Mouse (Mus musculus) neural tube, embryonic 15.5 days (tissue): ENCODE results near the gene Aak1. TPM values are rescaled to one million over a fixed set of nuclear protein-coding genes. Genes with fewer than 3 reads are reported as not detected.

ENCODE experiments used
- ATAC-seq: fragments of 200-750 bp; cut with Nextera tagmentation; 2 replicates; pipeline ENCODE4 v1.8.0; 2017; ENCODE audit warnings: mild to moderate bottlenecking, moderate TSS enrichment, moderate library complexity; ENCODE audit not compliant: low FRiP score
- H3K27ac ChIP-seq: fragments of 300-500 bp; sonication (generic); replicated peaks from 2 replicates; pipeline ENCODE4 v1.5.1; 2015; ENCODE audit warnings: mild to moderate bottlenecking, inconsistent platforms
- H3K27me3 ChIP-seq: fragments of 300-500 bp; sonication (generic); replicated peaks from 2 replicates; pipeline ENCODE4 v1.6.1; 2015; ENCODE audit warnings: inconsistent platforms
- H3K36me3 ChIP-seq: fragments of 300-500 bp; sonication (generic); 2 replicates; pipeline ENCODE4 v1.6.1; 2015; ENCODE audit warnings: inconsistent platforms
- H3K4me1 ChIP-seq: fragments of 300-500 bp; sonication (generic); 2 replicates; pipeline ENCODE4 v1.6.1; 2015; ENCODE audit warnings: inconsistent platforms
- H3K4me2 ChIP-seq: fragments of 300-500 bp; sonication (generic); 2 replicates; pipeline ENCODE4 v1.6.1; 2015; ENCODE audit warnings: inconsistent platforms, mild to moderate bottlenecking, moderate library complexity
- H3K4me3 ChIP-seq: fragments of 300-500 bp; sonication (generic); replicated peaks from 2 replicates; pipeline ENCODE4 v1.5.1; 2015; ENCODE audit warnings: mild to moderate bottlenecking, inconsistent platforms
- H3K9ac ChIP-seq: fragments of 300-500 bp; sonication (generic); replicated peaks from 2 replicates; pipeline ENCODE4 v1.6.1; 2015; ENCODE audit warnings: mild to moderate bottlenecking, inconsistent platforms
- H3K9me3 ChIP-seq: fragments of 300-500 bp; sonication (generic); replicated peaks from 2 replicates; pipeline ENCODE4 v1.6.1; 2016; ENCODE audit warnings: inconsistent platforms
- WGBS: fragments of 180-500 bp; shearing (Covaris S2); methylation state at CpG from one replicate; pipeline ENCODE4 v1.1.7; 2015; ENCODE audit warnings: mixed read lengths; 5-methylcytosine and 5-hydroxymethylcytosine counted together
- polyA plus RNA-seq: library from polyadenylated mRNA; unstranded; fragments of >200 nt; fragmentation: Nextera tagmentation; extraction: Ambion mirVana; gene quantifications from 2 replicates; pipeline ENCODE4 v1.2.1, GENCODE M21; 2015

Gene Aak1
- polyA plus RNA-seq, 1 experiment from 2014 or later = 40.2 TPM

- Histone ChIP-seq H3K9me3 (no peaks in the 10 kb centered on the region), H3K4me1 (no peaks in the 10 kb centered on the region), H3K4me3 (no peak overlapping the region), H3K27me3 (no peaks in the 10 kb centered on the region), H3K27ac (no peak overlapping the region), H3K4me2 (no peak overlapping the region), H3K36me3 (peaks cover 34% of the 10 kb centered on the region), H3K9ac (no peak overlapping the region)
- ATAC-seq = no peak
- WGBS = 93% methylated on average over 8 of the region's 8 CpGs
These were observed 129.0 kb downstream of the Aak1 start for GRCm38 (mm10) chr6:86978156-86978908.

GRCm38 (mm10) chr6:86978909-86979265, 129.6 kb downstream of the Aak1 start:
- peaks cover 34% of the 10 kb centered on the region for H3K36me3 ChIP-seq
- no peaks in the 10 kb centered on the region for H3K4me1 ChIP-seq
- H3K27me3 ChIP-seq = no peaks in the 10 kb centered on the region
- no peak overlapping the region for H3K4me2 ChIP-seq
- H3K27ac ChIP-seq = no peak overlapping the region
- no peak overlapping the region for H3K9ac ChIP-seq
- no peaks in the 10 kb centered on the region for H3K9me3 ChIP-seq
- WGBS = 78% methylated on average over 6 of the region's 6 CpGs
- no peak overlapping the region for H3K4me3 ChIP-seq
- ATAC-seq = no peak

GRCm38 (mm10) chr6:86981206-86981605, 131.9 kb downstream of the Aak1 start:
- ATAC-seq = no peak
- H3K4me1 ChIP-seq = no peaks in the 10 kb centered on the region
- no peaks in the 10 kb centered on the region for H3K27me3 ChIP-seq
- no peak overlapping the region for H3K9ac ChIP-seq
- peaks cover 35% of the 10 kb centered on the region for H3K36me3 ChIP-seq
- H3K4me2 ChIP-seq = no peak overlapping the region
- no peaks in the 10 kb centered on the region for H3K9me3 ChIP-seq
- WGBS = 91% methylated on average over 2 of the region's 2 CpGs
- H3K27ac ChIP-seq = no peak overlapping the region
- no peak overlapping the region for H3K4me3 ChIP-seq

DNA sequence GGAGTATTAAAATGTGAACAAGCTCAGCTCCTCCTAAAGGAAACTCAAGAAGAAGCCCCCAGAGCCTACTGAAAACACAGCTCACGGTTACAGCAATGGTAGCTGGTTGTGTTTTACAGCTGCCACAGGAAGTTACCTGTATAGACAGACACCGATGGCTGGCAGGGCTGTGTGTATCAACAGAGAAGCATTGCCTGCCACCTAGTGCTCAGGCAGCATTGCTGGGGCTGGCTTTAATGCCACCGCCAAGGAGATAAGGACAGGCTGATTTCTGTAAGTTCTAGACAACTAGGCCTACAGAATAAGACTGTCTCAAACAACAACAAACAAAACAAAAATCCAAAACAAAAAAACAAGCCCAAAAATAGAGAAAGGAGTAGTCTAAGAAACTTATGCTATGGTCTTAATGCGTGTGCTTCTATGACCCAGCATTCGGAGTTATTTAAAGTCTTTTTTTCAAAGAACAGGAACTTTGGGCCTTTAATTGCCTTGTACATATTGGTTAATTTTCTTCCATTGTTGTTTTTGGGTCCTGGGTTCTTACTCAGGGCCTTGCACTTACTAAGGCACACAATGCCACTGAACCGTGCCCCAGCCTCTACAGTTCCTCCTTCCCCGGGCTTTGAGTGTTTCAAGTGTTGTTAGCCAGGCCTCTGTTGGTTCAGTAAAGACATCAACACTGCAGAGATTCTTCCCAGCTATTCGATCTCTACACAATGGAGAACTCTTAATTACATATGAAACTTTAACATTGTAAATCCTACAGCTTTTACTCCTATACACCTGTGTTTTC, 136.2 kb downstream of the Aak1 start:
- no peak for ATAC-seq
- 0 out of 2 replicates have a peak, but pooled peaks cover 3% of the 10 kb centered on the region for H3K4me1 ChIP-seq
- 86% methylated on average over 8 of the region's 8 CpGs for WGBS

DNA sequence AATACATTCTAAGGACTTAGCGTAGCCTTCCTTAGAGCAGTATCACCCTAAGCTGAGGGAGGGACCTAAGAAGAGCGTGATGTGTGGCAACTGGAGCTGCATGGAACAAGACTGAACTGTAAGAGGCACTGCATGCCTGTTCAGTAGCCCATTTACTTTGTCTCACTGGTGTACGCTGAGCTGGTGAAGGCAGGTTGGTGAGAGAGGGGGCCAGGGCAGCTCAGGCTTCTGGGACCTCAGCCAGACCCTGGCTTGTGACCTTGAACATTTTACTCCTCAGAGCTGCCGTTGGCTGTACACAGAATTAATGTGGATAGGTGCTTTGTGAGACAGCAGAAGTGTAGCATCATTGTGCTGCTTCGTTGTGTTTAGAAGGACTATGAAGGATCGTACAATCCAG, 140.3 kb downstream of the Aak1 start:
- Histone ChIP-seq H3K9ac (no peak overlapping the region), H3K4me2 (no peak overlapping the region), H3K36me3 (peaks cover 29% of the 10 kb centered on the region), H3K27me3 (no peaks in the 10 kb centered on the region), H3K9me3 (no peaks in the 10 kb centered on the region), H3K4me3 (no peak overlapping the region), H3K4me1 (0 out of 2 replicates have a peak, but pooled peaks cover 3% of the 10 kb centered on the region), H3K27ac (no peak overlapping the region)
- ATAC-seq = no peak
- 80% methylated on average over 6 of the region's 6 CpGs for WGBS

More for the DNA sequence above, 136.2 kb downstream of the Aak1 start:
- Histone ChIP-seq H3K36me3 (peaks cover 49% of the 10 kb centered on the region), H3K4me2 (no peak overlapping the region), H3K27ac (no peak overlapping the region), H3K4me3 (no peak overlapping the region), H3K9ac (no peak overlapping the region), H3K9me3 (no peaks in the 10 kb centered on the region), H3K27me3 (no peaks in the 10 kb centered on the region)

DNA sequence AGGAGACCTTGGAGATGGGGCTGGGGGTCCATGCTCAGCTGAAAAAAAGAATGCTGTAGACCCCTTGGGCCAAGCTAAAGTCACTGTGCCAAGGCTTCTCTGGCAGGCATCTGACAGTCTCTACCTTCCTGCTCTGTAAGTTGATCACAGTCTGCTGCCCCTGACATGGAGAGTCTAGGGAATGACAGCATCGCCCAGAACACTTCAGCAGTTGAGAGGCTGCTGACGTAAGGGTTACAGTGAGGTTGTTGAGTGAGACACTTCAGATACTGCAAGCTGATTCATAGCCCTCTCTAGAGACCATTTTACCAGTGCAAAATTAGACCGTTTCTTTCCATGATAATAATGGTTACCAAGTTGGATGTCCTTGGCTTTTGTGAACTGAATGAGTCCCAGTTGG, 141.7 kb downstream of the Aak1 start:
- no peak overlapping the region for H3K4me2 ChIP-seq
- no peak overlapping the region for H3K4me3 ChIP-seq
- 63% methylated on average over 3 of the region's 3 CpGs for WGBS
- H3K9ac ChIP-seq = no peak overlapping the region
- H3K9me3 ChIP-seq = no peaks in the 10 kb centered on the region
- H3K27ac ChIP-seq = no peak overlapping the region
- peaks cover 26% of the 10 kb centered on the region for H3K36me3 ChIP-seq
- ATAC-seq = no peak
- H3K27me3 ChIP-seq = no peaks in the 10 kb centered on the region
- 0 out of 2 replicates have a peak, but pooled peaks cover 3% of the 10 kb centered on the region for H3K4me1 ChIP-seq

- WGBS = 93% methylated on average over 8 of the region's 8 CpGs
- Histone ChIP-seq H3K4me2 (no peak overlapping the region), H3K27ac (no peak overlapping the region), H3K4me1 (0 out of 2 replicates have a peak, but pooled peaks cover 3% of the 10 kb centered on the region), H3K27me3 (no peaks in the 10 kb centered on the region), H3K36me3 (peaks cover 26% of the 10 kb centered on the region), H3K9ac (no peak overlapping the region), H3K9me3 (no peaks in the 10 kb centered on the region), H3K4me3 (no peak overlapping the region)
- ATAC-seq = no peak
These were observed 143.0 kb downstream of the Aak1 start for GRCm38 (mm10) chr6:86992349-86992748.

GRCm38 (mm10) chr6:86994254-86994653, 144.9 kb downstream of the Aak1 start:
- Histone ChIP-seq H3K4me1 (0 out of 2 replicates have a peak, but pooled peaks cover 3% of the 10 kb centered on the region), H3K27me3 (no peaks in the 10 kb centered on the region), H3K36me3 (peaks cover 22% of the 10 kb centered on the region), H3K9me3 (no peaks in the 10 kb centered on the region), H3K27ac (no peak overlapping the region), H3K9ac (no peak overlapping the region), H3K4me3 (no peak overlapping the region), H3K4me2 (no peak overlapping the region)
- no peak for ATAC-seq
- WGBS = 92% methylated on average over 4 of the region's 4 CpGs

DNA sequence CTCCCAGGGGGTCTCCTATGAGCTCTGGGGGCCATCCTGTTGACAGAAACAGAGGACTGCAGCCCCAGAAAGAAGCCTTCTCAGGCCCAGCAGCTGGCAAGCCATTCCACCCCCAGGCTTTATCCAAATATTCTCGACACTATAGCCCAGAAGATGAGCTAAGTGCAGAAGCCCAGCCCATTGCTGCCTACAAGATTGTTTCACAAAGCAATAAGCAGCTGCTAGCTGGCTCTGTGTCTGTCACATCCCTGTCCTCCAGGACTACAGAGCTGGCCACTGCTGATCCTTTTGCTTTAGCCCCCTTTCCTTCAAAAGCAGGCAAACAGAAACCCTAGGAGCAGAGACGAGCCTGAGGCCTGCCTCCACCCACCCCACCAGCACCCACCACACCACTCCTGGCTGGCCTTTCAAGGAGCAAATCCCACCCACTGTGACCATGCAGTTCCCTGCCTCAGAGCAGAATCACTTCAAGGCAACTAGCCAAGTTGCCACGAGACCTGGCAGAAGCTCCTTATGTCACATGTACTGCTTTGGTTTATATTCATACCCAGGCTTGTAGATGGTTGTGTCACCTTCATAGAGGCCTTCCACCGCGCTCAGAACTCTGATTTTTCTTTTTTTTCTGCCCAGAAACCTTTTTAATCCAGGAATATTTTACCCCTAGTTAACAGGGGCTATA, 147.5 kb downstream of the Aak1 start:
- ATAC-seq = no peak
- WGBS = 81% methylated on average over 5 of the region's 5 CpGs

GRCm38 (mm10) chr6:86997360-86997759, 148.0 kb downstream of the Aak1 start:
- WGBS = 93% methylated on average over 6 of the region's 6 CpGs
- Histone ChIP-seq H3K9me3 (no peaks in the 10 kb centered on the region), H3K27ac (no peak overlapping the region), H3K4me2 (no peak overlapping the region), H3K4me1 (no peaks in the 10 kb centered on the region), H3K4me3 (no peak overlapping the region), H3K27me3 (no peaks in the 10 kb centered on the region), H3K9ac (no peak overlapping the region), H3K36me3 (peaks cover 18% of the 10 kb centered on the region)
- no peak for ATAC-seq

More for the DNA sequence above, 147.5 kb downstream of the Aak1 start:
- Histone ChIP-seq H3K27ac (no peak overlapping the region), H3K36me3 (peaks cover 18% of the 10 kb centered on the region), H3K9me3 (no peaks in the 10 kb centered on the region), H3K27me3 (no peaks in the 10 kb centered on the region), H3K9ac (no peak overlapping the region), H3K4me1 (no peaks in the 10 kb centered on the region), H3K4me3 (no peak overlapping the region), H3K4me2 (no peak overlapping the region)

GRCm38 (mm10) chr6:87001995-87002394, 152.7 kb downstream of the Aak1 start:
- no peaks in the 10 kb centered on the region; the same call in 1 of the 2 replicates for H3K4me1 ChIP-seq
- ATAC-seq = no peak
- H3K4me3 ChIP-seq = no peak overlapping the region
- H3K4me2 ChIP-seq = no peak overlapping the region
- no peaks in the 10 kb centered on the region for H3K27me3 ChIP-seq
- H3K9ac ChIP-seq = no peak overlapping the region
- peaks cover 9% of the 10 kb centered on the region for H3K36me3 ChIP-seq
- 95% methylated on average over 6 of the region's 6 CpGs for WGBS
- no peak overlapping the region for H3K27ac ChIP-seq
- H3K9me3 ChIP-seq = no peaks in the 10 kb centered on the region
